Mouse (Mus musculus) embryonic fibroblast, embryonic 13.5 days (primary cell): ENCODE measurements around the gene Arhgap20.

Experiments
- CTCF ChIP-seq: IDR thresholded peaks from 2 replicates; pipeline ENCODE4 v1.5.1; 2011; ENCODE audit warnings: mild to moderate bottlenecking, control low read depth, low read length, moderate library complexity, borderline replicate concordance; ENCODE audit not compliant: insufficient read depth
- POLR2A ChIP-seq: IDR thresholded peaks from 2 replicates; pipeline ENCODE4 v1.6.1; 2011; ENCODE audit warnings: low read depth, mild to moderate bottlenecking, control low read depth, low read length, moderate library complexity

DNA sequence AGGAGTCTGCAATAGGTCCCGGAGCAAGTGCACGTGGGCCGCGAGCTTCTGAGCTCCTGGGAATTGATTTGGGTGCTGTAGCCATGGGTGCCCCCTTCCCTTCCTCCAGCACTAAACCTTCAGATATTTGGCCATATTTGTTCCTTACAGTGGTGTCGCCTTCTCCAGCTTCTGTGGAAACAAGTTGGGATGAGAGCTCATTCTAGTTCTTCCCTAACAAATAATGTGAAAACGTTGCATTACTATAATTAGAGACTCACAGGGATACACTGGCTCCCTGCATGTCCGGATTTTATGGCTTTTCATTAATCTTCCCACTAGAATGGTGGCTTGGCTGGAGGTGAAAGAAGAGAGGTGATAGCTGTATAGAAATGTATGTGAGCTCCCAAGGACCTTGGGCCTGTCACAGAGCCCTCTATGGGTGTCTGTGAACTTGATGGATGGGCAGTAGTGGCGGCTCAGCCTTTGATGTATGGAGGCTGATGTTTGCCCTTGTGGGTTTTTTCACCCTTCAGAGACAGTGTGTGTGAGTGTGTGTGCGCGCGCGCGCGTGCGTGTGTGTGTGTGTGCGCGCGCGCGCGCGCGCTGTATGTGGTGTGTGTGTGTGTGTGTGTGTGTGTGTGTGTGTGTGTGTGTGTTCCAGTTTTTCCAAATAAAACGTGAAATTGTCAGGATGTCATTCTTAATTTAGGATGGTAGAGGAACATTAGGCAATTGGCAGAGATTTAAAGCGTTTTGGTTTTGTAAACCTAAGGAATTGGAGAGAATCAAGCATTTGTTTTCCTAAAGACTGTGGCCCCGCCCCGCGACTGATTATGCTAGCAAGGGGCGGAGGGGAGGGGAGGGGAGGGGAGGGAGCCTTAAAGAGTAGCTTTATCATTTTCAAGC lies 1.3 kb downstream of the Arhgap20 start:
- TF ChIP-seq POLR2A (no peak), CTCF (no peak)
